Mouse (Mus musculus) cerebellum, adult 2 months (tissue): ENCODE results near the gene Ndufaf2.

ENCODE experiments used
- CTCF ChIP-seq: fragments of 200-500 bp; IDR thresholded peaks from 2 replicates; pipeline ENCODE4 v1.5.1; 2011; ENCODE audit warnings: low read depth, mild to moderate bottlenecking, control low read depth, low read length, moderate library complexity, borderline replicate concordance; ENCODE audit not compliant: insufficient read depth
- POLR2A ChIP-seq: fragments of 200-500 bp; IDR thresholded peaks from 2 replicates; pipeline ENCODE4 v1.6.1; 2011; ENCODE audit warnings: low read length, control low read depth, borderline replicate concordance; ENCODE audit not compliant: insufficient read depth

DNA sequence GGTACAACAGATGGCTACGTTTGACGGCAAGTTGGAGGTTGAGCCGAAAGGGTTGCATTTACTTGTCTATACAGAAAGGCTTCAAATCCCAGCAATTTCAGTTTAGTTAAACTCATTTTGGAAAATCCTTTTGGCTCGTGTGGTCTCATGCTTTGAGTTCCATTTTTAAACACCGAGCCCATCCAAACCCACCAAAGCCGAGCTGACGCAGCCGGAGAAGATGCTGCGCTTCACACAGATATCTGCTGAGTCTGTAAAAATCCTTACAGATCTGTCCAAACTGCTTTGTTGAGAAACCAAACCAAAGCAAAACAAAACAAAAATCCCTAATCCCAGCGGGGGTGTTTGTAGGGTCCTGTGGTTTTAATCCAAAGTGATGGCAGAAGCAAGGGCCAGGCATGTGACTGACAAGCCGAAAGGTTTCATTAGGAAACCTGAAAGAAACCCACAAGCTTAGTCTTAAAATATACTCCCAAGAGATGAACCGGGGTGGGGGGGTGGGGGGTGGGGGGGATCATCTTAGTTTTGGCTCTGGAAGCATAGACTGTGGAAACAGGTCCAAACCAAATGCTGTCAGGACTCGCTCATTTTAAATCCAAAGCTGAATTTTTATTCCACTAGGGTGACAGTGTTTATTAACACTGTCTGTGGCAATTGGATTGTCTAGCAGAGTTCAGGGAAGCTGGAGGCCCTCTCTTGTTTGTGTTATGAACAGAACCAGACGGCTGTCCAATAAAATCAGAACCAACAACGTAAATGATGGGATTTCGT is 181.4 kb downstream of the Ndufaf2 start:
- TF ChIP-seq POLR2A (no peak), CTCF (no peak)
